Mouse (Mus musculus): ENCODE data around the gene B230118H07Rik. TPM values are rescaled to one million over a fixed set of nuclear protein-coding genes. Genes with fewer than 3 reads are reported as not detected.
"Not testable (repeated sequence)": the region's sequence is repeated elsewhere in the genome, so short reads cannot be mapped to it uniquely, and the experiment has no call there.

B230118H07Rik gene
- polyA plus RNA-seq, 1 experiment from 2014 or later, result 59.1 TPM

GRCm38 (mm10) chr2:101567490-101567889, 81.8 kb downstream of the B230118H07Rik start:
- Histone ChIP-seq H3K27ac (no peak overlapping the region), H3K9me3 (no peaks in the 10 kb centered on the region), H3K27me3 (no peaks in the 10 kb centered on the region), H3K4me3 (replicated peaks) (no peak overlapping the region), H3K4me2 (no peak overlapping the region), H3K36me3 (replicated peaks) (no peaks in the 10 kb centered on the region), H3K9ac (no peak overlapping the region), H3K4me1 (0 out of 2 replicates have a peak, but pooled peaks cover 3% of the 10 kb centered on the region)
- no peak for ATAC-seq (ENCODE audit: low FRiP score)
- 88% methylated on average over 2 of the region's 2 CpGs for WGBS

- Histone ChIP-seq H3K4me3 (replicated peaks) (no peak overlapping the region), H3K27ac (no peak overlapping the region), H3K9ac (no peak overlapping the region), H3K9me3 (no peaks in the 10 kb centered on the region), H3K27me3 (no peaks in the 10 kb centered on the region), H3K4me2 (no peak overlapping the region), H3K36me3 (replicated peaks) (no peaks in the 10 kb centered on the region), H3K4me1 (0 out of 2 replicates have a peak, but pooled peaks cover 3% of the 10 kb centered on the region)
- no peak for ATAC-seq (ENCODE audit: low FRiP score)
- WGBS, result 83% methylated on average over 4 of the region's 4 CpGs
Measured at GRCm38 (mm10) chr2:101563776-101564175, 85.6 kb downstream of the B230118H07Rik start.

- no peak overlapping the region for H3K4me3 ChIP-seq (replicated peaks)
- WGBS, result 80% methylated on average over 6 of the region's 6 CpGs
- H3K27ac ChIP-seq, result no peak overlapping the region
- no peak overlapping the region for H3K4me2 ChIP-seq
- 0 out of 2 replicates have a peak, but pooled peaks cover 3% of the 10 kb centered on the region for H3K4me1 ChIP-seq
- H3K9ac ChIP-seq, result no peak overlapping the region
- ATAC-seq (ENCODE audit: low FRiP score), result no peak
- no peaks in the 10 kb centered on the region for H3K27me3 ChIP-seq
- H3K36me3 ChIP-seq (replicated peaks), result no peaks in the 10 kb centered on the region
- no peaks in the 10 kb centered on the region for H3K9me3 ChIP-seq
Measured at GRCm38 (mm10) chr2:101563206-101563605, 86.1 kb downstream of the B230118H07Rik start.

GRCm38 (mm10) chr2:101559431-101559830, 89.9 kb downstream of the B230118H07Rik start:
- no peaks in the 10 kb centered on the region for H3K27me3 ChIP-seq
- no peak overlapping the region for H3K27ac ChIP-seq
- no peaks in the 10 kb centered on the region for H3K9me3 ChIP-seq
- H3K4me2 ChIP-seq, result no peak overlapping the region
- H3K36me3 ChIP-seq (replicated peaks), result no peaks in the 10 kb centered on the region
- 0 out of 2 replicates have a peak, but pooled peaks cover 3% of the 10 kb centered on the region for H3K4me1 ChIP-seq
- WGBS, result 83% methylated on average over 3 of the region's 3 CpGs
- H3K9ac ChIP-seq, result no peak overlapping the region
- no peak for ATAC-seq (ENCODE audit: low FRiP score)
- no peak overlapping the region for H3K4me3 ChIP-seq (replicated peaks)

GRCm38 (mm10) chr2:101555886-101556285, 93.4 kb downstream of the B230118H07Rik start:
- Histone ChIP-seq H3K4me1 (no peaks in the 10 kb centered on the region), H3K4me3 (replicated peaks) (no peak overlapping the region), H3K9ac (no peak overlapping the region), H3K4me2 (no peak overlapping the region), H3K27ac (no peak overlapping the region), H3K27me3 (no peaks in the 10 kb centered on the region), H3K36me3 (replicated peaks) (no peaks in the 10 kb centered on the region), H3K9me3 (no peaks in the 10 kb centered on the region)
- no peak for ATAC-seq (ENCODE audit: low FRiP score)
- WGBS, result 72% methylated on average over 1 of the region's 1 CpGs

GRCm38 (mm10) chr2:101553851-101554250, 95.5 kb downstream of the B230118H07Rik start:
- Histone ChIP-seq H3K9me3 (no peaks in the 10 kb centered on the region), H3K4me3 (replicated peaks) (no peak overlapping the region), H3K9ac (no peak overlapping the region), H3K27ac (no peak overlapping the region), H3K4me2 (no peak overlapping the region), H3K4me1 (no peaks in the 10 kb centered on the region), H3K27me3 (no peaks in the 10 kb centered on the region), H3K36me3 (replicated peaks) (no peaks in the 10 kb centered on the region)
- 52% methylated on average over 5 of the region's 5 CpGs for WGBS
- ATAC-seq (ENCODE audit: low FRiP score), result no peak

GRCm38 (mm10) chr2:101552301-101552700, 97.0 kb downstream of the B230118H07Rik start:
- Histone ChIP-seq H3K9me3 (no peaks in the 10 kb centered on the region), H3K4me1 (no peaks in the 10 kb centered on the region), H3K36me3 (replicated peaks) (no peaks in the 10 kb centered on the region), H3K4me3 (replicated peaks) (no peak overlapping the region), H3K27me3 (no peaks in the 10 kb centered on the region), H3K9ac (no peak overlapping the region), H3K27ac (no peak overlapping the region), H3K4me2 (no peak overlapping the region)
- WGBS, result 80% methylated on average over 8 of the region's 8 CpGs
- ATAC-seq (ENCODE audit: low FRiP score), result no peak

GRCm38 (mm10) chr2:101551026-101551719, 98.2 kb downstream of the B230118H07Rik start:
- no peak for ATAC-seq (ENCODE audit: low FRiP score)
- Histone ChIP-seq H3K36me3 (replicated peaks) (no peaks in the 10 kb centered on the region), H3K9me3 (no peaks in the 10 kb centered on the region), H3K4me1 (no peaks in the 10 kb centered on the region), H3K4me2 (no peak overlapping the region), H3K4me3 (replicated peaks) (no peak overlapping the region), H3K27ac (no peak overlapping the region), H3K27me3 (no peaks in the 10 kb centered on the region), H3K9ac (no peak overlapping the region)
- WGBS, result 79% methylated on average over 6 of the region's 6 CpGs

- H3K27ac ChIP-seq, result no peak overlapping the region
- H3K4me2 ChIP-seq, result no peak overlapping the region
- ATAC-seq (ENCODE audit: low FRiP score), result no peak
- H3K9ac ChIP-seq, result no peak overlapping the region
- no peaks in the 10 kb centered on the region for H3K4me1 ChIP-seq
- no peaks in the 10 kb centered on the region for H3K36me3 ChIP-seq (replicated peaks)
- no peaks in the 10 kb centered on the region for H3K9me3 ChIP-seq
- WGBS, result 86% methylated on average over 2 of the region's 2 CpGs
- H3K27me3 ChIP-seq, result no peaks in the 10 kb centered on the region
- no peak overlapping the region for H3K4me3 ChIP-seq (replicated peaks)
Measured at GRCm38 (mm10) chr2:101550176-101550575, 99.2 kb downstream of the B230118H07Rik start.

- Histone ChIP-seq H3K9ac (no peak overlapping the region), H3K4me1 (no peaks in the 10 kb centered on the region), H3K27ac (no peak overlapping the region), H3K4me2 (no peak overlapping the region), H3K4me3 (replicated peaks) (no peak overlapping the region), H3K36me3 (replicated peaks) (no peaks in the 10 kb centered on the region), H3K9me3 (no peaks in the 10 kb centered on the region), H3K27me3 (no peaks in the 10 kb centered on the region)
- 85% methylated on average over 6 of the region's 6 CpGs for WGBS
- no peak for ATAC-seq (ENCODE audit: low FRiP score)
Measured at GRCm38 (mm10) chr2:101548866-101549265, 100.5 kb downstream of the B230118H07Rik start.

- H3K36me3 ChIP-seq (replicated peaks), result no peaks in the 10 kb centered on the region
- H3K4me3 ChIP-seq (replicated peaks), result no peak overlapping the region
- H3K4me1 ChIP-seq, result no peaks in the 10 kb centered on the region
- WGBS, result 93% methylated on average over 2 of the region's 2 CpGs
- no peaks in the 10 kb centered on the region for H3K9me3 ChIP-seq
- no peak overlapping the region for H3K4me2 ChIP-seq
- no peak overlapping the region for H3K9ac ChIP-seq
- H3K27ac ChIP-seq, result no peak overlapping the region
- ATAC-seq (ENCODE audit: low FRiP score), result no peak
- H3K27me3 ChIP-seq, result no peaks in the 10 kb centered on the region
Measured at GRCm38 (mm10) chr2:101545593-101545992, 103.7 kb downstream of the B230118H07Rik start.

- H3K4me3 ChIP-seq (replicated peaks), result no peak overlapping the region
- H3K36me3 ChIP-seq (replicated peaks), result no peaks in the 10 kb centered on the region
- no peaks in the 10 kb centered on the region for H3K4me1 ChIP-seq
- H3K4me2 ChIP-seq, result no peak overlapping the region
- no peak for ATAC-seq (ENCODE audit: low FRiP score)
- H3K9ac ChIP-seq, result no peak overlapping the region
- 77% methylated on average over 8 of the region's 8 CpGs for WGBS
- H3K27me3 ChIP-seq, result no peaks in the 10 kb centered on the region
- H3K27ac ChIP-seq, result no peak overlapping the region
- no peaks in the 10 kb centered on the region for H3K9me3 ChIP-seq
Measured at GRCm38 (mm10) chr2:101543704-101544417, 105.5 kb downstream of the B230118H07Rik start.

GRCm38 (mm10) chr2:101536887-101537286, 112.4 kb downstream of the B230118H07Rik start:
- not testable (repeated sequence) for H3K4me2 ChIP-seq; H3K27ac ChIP-seq; H3K9ac ChIP-seq; H3K27me3 ChIP-seq; H3K4me3 ChIP-seq (replicated peaks); H3K36me3 ChIP-seq (replicated peaks); H3K4me1 ChIP-seq; ATAC-seq (ENCODE audit: low FRiP score); H3K9me3 ChIP-seq
- WGBS, result 83% methylated on average over 6 of the region's 6 CpGs
